Mouse (Mus musculus) forebrain, embryonic 10.5 days (tissue): Measurements from ENCODE around the gene Dnaaf3. TPM values are rescaled to one million over a fixed set of nuclear protein-coding genes. Genes with fewer than 3 reads are reported as not detected.

Source experiments
- DNase-seq: peaks from one replicate; pipeline ENCODE4 v3.0.0-alpha.2; 2017; ENCODE audit warnings: low spot score; ENCODE audit errors: extremely low spot score
- H3K27ac ChIP-seq: fragments of 300-500 bp; sonication (generic); 2 replicates; pipeline ENCODE4 v1.5.1; 2016; ENCODE audit warnings: mild to moderate bottlenecking
- H3K27me3 ChIP-seq: fragments of 300-500 bp; sonication (generic); 2 replicates; pipeline ENCODE4 v1.6.1; 2016; ENCODE audit warnings: mild to moderate bottlenecking; ENCODE audit not compliant: poor library complexity, severe bottlenecking
- H3K36me3 ChIP-seq: fragments of 300-500 bp; sonication (generic); replicated peaks from 2 replicates; pipeline ENCODE4 v1.6.1; 2016; ENCODE audit warnings: mild to moderate bottlenecking, moderate library complexity
- H3K4me1 ChIP-seq: fragments of 300-500 bp; sonication (generic); 2 replicates; pipeline ENCODE4 v1.6.1; 2016
- H3K4me3 ChIP-seq: fragments of 300-500 bp; sonication (generic); 2 replicates; pipeline ENCODE4 v1.5.1; 2016; ENCODE audit warnings: mild to moderate bottlenecking, moderate library complexity
- H3K9me3 ChIP-seq: fragments of 300-500 bp; sonication (generic); 2 replicates; pipeline ENCODE4 v1.6.1; 2016; ENCODE audit warnings: mild to moderate bottlenecking, moderate library complexity
- WGBS: fragments of 180-500 bp; shearing (Covaris S2); methylation state at CpG from one replicate; pipeline ENCODE4 v1.1.7; 2016; 5-methylcytosine and 5-hydroxymethylcytosine counted together
- microRNA-seq: library from miRNA; unstranded; fragments of <30 nt; microRNA quantifications from one replicate; pipeline ENCODE4, GENCODE M21; 2017
- polyA plus RNA-seq: library from polyadenylated mRNA; unstranded; fragments of >200 nt; fragmentation: Nextera tagmentation; extraction: Ambion mirVana; gene quantifications from 2 replicates; pipeline ENCODE4 v1.2.1, GENCODE M21; 2016

Gene Dnaaf3
- polyA plus RNA-seq, 1 experiment from 2014 or later = 3.2 TPM

DNA sequence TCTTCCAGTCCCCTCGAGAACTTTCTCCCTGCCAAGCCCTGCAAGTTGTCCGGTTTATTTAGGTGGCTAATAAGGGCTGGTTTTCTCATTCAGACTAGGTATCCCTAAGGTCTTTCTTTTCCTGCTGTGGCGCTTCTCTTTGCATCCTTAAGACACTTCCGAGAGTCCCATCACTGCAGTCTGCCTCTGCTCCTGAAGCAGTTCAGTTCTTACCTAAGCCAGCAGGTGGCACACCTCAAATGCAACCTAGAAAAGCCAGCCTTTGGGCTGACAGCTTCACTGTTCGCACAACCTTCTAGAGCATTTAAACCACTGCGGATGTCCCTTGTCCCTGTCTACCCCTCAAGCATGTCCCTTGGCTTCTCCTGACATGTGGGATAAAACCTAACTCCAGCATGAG is 52.6 kb downstream of the Dnaaf3 start:
- peak overlapping the region; percentile 65; the same call in 1 of the 2 replicates for H3K4me3 ChIP-seq
- H3K9me3 ChIP-seq = 0 out of 2 replicates have a peak, but pooled peaks cover 6% of the 10 kb centered on the region
- peaks cover 40% of the 10 kb centered on the region for H3K36me3 ChIP-seq
- H3K4me1 ChIP-seq = peaks cover 25% of the 10 kb centered on the region
- 26% methylated on average over 6 of the region's 6 CpGs for WGBS
- peaks cover 31% of the 10 kb centered on the region for H3K27me3 ChIP-seq
- DNase-seq = peak; percentile 56
- H3K27ac ChIP-seq = no peak overlapping the region

DNA sequence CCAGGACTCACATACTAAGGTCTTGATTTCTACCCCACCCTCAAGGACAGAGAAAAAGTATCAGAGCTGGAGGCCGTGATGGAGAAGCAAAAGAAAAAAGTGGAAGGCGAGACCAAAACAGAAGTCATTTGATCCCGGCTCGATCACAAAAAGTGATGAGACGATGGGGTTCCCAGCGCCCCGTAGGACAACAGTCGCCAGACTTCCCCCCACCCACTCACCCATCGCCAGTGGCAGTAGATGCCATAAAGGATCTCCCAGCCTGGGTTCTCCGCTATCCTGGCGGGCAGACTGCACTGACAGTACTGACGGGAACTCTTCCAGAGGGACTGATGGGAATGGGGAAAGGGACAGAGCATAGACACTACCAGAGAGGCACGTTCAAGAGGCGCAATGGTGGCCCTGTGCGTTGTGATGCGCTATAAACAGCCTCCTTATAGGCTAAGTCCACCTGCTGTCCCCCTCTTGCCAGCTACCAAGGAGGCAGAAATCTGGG is 53.4 kb downstream of the Dnaaf3 start:
- no peak for DNase-seq
- Histone ChIP-seq H3K9me3 (0 out of 2 replicates have a peak, but pooled peaks cover 6% of the 10 kb centered on the region), H3K4me3 (peak overlapping the region; percentile 65), H3K4me1 (peaks cover 29% of the 10 kb centered on the region), H3K36me3 (peaks cover 32% of the 10 kb centered on the region), H3K27ac (peak overlapping the region; percentile 93), H3K27me3 (peaks cover 39% of the 10 kb centered on the region)
- whole genome bisulfite sequencing = 2% methylated on average over 16 of the region's 16 CpGs

DNA sequence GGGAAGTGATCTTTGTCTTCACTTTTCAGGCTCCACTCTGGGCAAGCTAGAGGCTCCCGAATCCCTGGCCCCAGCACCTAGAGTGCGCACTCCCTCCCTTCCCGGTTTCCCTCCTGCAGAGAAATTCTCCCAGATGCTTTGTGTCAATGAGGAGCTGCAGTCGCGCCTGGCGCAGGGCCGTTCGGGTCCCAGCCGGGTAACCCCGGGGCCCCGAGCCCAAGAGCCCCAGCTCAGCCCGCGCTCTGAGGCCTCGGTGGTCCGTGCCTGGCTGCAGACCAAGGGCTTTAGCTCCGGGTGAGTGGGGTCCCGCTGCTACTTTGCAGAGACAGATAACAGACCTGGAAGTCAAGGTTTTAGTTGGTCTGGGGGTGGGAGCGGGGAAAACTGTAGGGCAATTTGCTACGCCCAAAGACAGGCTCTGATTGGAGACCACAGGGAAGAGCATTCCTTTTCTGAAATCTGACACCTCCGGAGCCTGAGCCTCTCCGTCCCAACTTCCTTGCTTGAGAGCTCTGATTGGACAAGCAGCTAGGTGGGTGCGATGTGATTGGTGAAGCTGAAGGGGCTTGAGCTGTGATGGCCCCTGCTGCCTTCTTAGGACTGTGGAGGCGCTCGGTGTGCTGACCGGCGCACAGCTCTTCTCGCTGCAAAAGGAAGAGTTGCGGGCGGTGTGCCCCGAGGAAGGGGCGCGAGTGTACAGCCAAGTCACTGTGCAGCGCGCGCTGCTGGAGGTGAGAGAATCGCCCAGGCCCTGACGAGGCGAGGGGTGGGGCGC is 54.0 kb downstream of the Dnaaf3 start:
- peaks cover 26% of the 10 kb centered on the region for H3K36me3 ChIP-seq
- under 1% methylated on average over 39 of the region's 39 CpGs for WGBS
- H3K4me3 ChIP-seq = peak overlapping the region; percentile 65
- DNase-seq = peak; percentile 87
- peaks cover 46% of the 10 kb centered on the region for H3K27me3 ChIP-seq
- H3K9me3 ChIP-seq = 0 out of 2 replicates have a peak, but pooled peaks cover 6% of the 10 kb centered on the region
- peak overlapping the region; percentile 93 for H3K27ac ChIP-seq
- peaks cover 30% of the 10 kb centered on the region for H3K4me1 ChIP-seq

DNA sequence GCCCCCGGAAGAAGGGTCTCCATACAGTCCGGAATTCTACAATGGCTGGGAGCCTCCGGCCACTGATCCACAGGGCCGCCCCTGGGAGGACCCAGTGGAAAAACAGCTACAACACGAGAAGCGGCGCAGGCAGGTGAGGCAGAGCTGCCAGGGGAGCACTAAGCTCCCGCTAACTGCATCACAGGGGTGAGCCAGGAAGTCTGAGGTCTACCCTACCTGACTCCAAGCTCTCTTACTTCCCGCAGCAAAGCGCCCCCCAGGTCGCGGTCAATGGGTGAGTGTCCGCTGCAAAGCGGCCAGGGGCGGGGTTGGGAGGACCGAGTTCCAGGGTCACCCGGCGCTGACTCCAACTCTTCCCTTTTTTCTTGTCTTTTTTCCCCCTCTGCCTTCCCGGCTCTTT is 58.3 kb downstream of the Dnaaf3 start:
- Histone ChIP-seq H3K36me3 (no peaks in the 10 kb centered on the region), H3K27me3 (peaks cover 85% of the 10 kb centered on the region), H3K4me1 (peaks cover 37% of the 10 kb centered on the region), H3K9me3 (0 out of 2 replicates have a peak, but pooled peaks cover 6% of the 10 kb centered on the region), H3K27ac (no peak overlapping the region), H3K4me3 (peak overlapping the region; percentile 22; the same call in 1 of the 2 replicates)
- 10% methylated on average over 19 of the region's 19 CpGs for WGBS
- DNase-seq = no peak

Small RNA genes lying within 50 kb of the gene (microRNA-seq; reads per million reads assigned to microRNA genes)
- not detected for gene Gm23577

Other genes starting within 250 kb of the Dnaaf3 start
- not detected in 2 replicates for gene Ncr1, start 194.7 kb downstream of the Dnaaf3 start, polyA plus RNA-seq
- 0.51 and 0.65 TPM in 2 replicates for gene Gp6, start 134.7 kb downstream of the Dnaaf3 start, polyA plus RNA-seq
- 34.6 and 36.3 TPM in 2 replicates for gene Rdh13, start 86.8 kb downstream of the Dnaaf3 start, polyA plus RNA-seq
- 1.3 and 2.4 TPM in 2 replicates for gene Eps8l1, start 71.8 kb downstream of the Dnaaf3 start, polyA plus RNA-seq
- gene Ppp1r12c, start 30.8 kb downstream of the Dnaaf3 start, polyA plus RNA-seq = 34.2 and 34.8 TPM in 2 replicates
- gene Tnnt1, start 16.1 kb downstream of the Dnaaf3 start, polyA plus RNA-seq = 4.3 and 4.5 TPM in 2 replicates
- 1.8 and 1.9 TPM in 2 replicates for gene Tnni3, start 8.2 kb downstream of the Dnaaf3 start, polyA plus RNA-seq
- 4.9 and 6.7 TPM in 2 replicates for gene Syt5, start 15.1 kb upstream of the Dnaaf3 start, polyA plus RNA-seq
- gene Ptprh, start 71.6 kb upstream of the Dnaaf3 start, polyA plus RNA-seq = 0.06 TPM in 1 of 2 replicates, not detected in the other
- 1.6 and 2.1 TPM in 2 replicates for gene Tmem86b, start 99.0 kb upstream of the Dnaaf3 start, polyA plus RNA-seq
- 8.0 and 9.2 TPM in 2 replicates for gene Ppp6r1, start 126.6 kb upstream of the Dnaaf3 start, polyA plus RNA-seq
- gene Hspbp1, start 152.6 kb upstream of the Dnaaf3 start, polyA plus RNA-seq = 135 and 137 TPM in 2 replicates
- 2.2 TPM in 2 replicates for gene Brsk1, start 158.2 kb upstream of the Dnaaf3 start, polyA plus RNA-seq
- 0.11 and 0.20 TPM in 2 replicates for gene Tmem150b, start 192.8 kb upstream of the Dnaaf3 start, polyA plus RNA-seq
- 98.9 and 101 TPM in 2 replicates for gene Kmt5c, start 207.7 kb upstream of the Dnaaf3 start, polyA plus RNA-seq
- gene Cox6b2, start 220.6 kb upstream of the Dnaaf3 start, polyA plus RNA-seq = 40.4 and 44.2 TPM in 2 replicates
- not detected in 2 replicates for gene Fam71e2, start 238.8 kb upstream of the Dnaaf3 start, polyA plus RNA-seq